Mouse (Mus musculus) midbrain, embryonic 11.5 days (tissue): ENCODE measurements around the gene Adprh. TPM values are rescaled to one million over a fixed set of nuclear protein-coding genes. Genes with fewer than 3 reads are reported as not detected.

Source experiments
- ATAC-seq: fragments of 200-750 bp; cut with Nextera tagmentation; 2 replicates; pipeline ENCODE4 v1.8.0; 2017; ENCODE audit warnings: moderate TSS enrichment, moderate library complexity; ENCODE audit not compliant: low FRiP score
- DNase-seq: peaks from one replicate; pipeline ENCODE4 v3.0.0; 2015; ENCODE audit warnings: low spot score; ENCODE audit errors: missing footprints
- H3K27ac ChIP-seq: fragments of 300-500 bp; sonication (generic); 2 replicates; pipeline ENCODE4 v1.5.1; 2014; ENCODE audit warnings: low read depth, low read length
- H3K27me3 ChIP-seq: fragments of 300-500 bp; sonication (generic); 2 replicates; pipeline ENCODE4 v1.6.1; 2014; ENCODE audit warnings: mild to moderate bottlenecking, low read length, moderate library complexity, mixed read lengths; ENCODE audit not compliant: control insufficient read depth, insufficient read depth
- H3K36me3 ChIP-seq: fragments of 300-500 bp; sonication (generic); 2 replicates; pipeline ENCODE4 v1.6.1; 2014; ENCODE audit warnings: mild to moderate bottlenecking, low read length, moderate library complexity, mixed read lengths; ENCODE audit not compliant: control insufficient read depth, insufficient read depth
- H3K4me1 ChIP-seq: fragments of 300-500 bp; sonication (generic); 2 replicates; pipeline ENCODE4 v1.6.1; 2014; ENCODE audit warnings: low read length; ENCODE audit not compliant: control insufficient read depth, insufficient read depth
- H3K4me2 ChIP-seq: fragments of 300-500 bp; sonication (generic); 2 replicates; pipeline ENCODE4 v1.6.1; 2014; ENCODE audit warnings: mild to moderate bottlenecking, moderate library complexity
- H3K4me3 ChIP-seq: fragments of 300-500 bp; sonication (generic); 2 replicates; pipeline ENCODE4 v1.5.1; 2014; ENCODE audit warnings: low read depth, low read length
- H3K9ac ChIP-seq: fragments of 300-500 bp; sonication (generic); 2 replicates; pipeline ENCODE4 v1.6.1; 2014; ENCODE audit warnings: low read length
- H3K9me3 ChIP-seq: fragments of 300-500 bp; sonication (generic); 2 replicates; pipeline ENCODE4 v1.6.1; 2016; ENCODE audit warnings: low read length; ENCODE audit not compliant: control insufficient read depth
- WGBS: fragments of 180-500 bp; shearing (Covaris S2); extraction: QIAGEN DNeasy Blood & Tissue Kit; methylation state at CpG from one replicate; pipeline ENCODE4 v1.1.7; 2014; 5-methylcytosine and 5-hydroxymethylcytosine counted together
- polyA plus RNA-seq: library from polyadenylated mRNA; unstranded; fragments of >200 nt; fragmentation: Nextera tagmentation; extraction: Ambion mirVana; gene quantifications from 2 replicates; pipeline ENCODE4 v1.2.1, GENCODE M21; 2014

Adprh gene
- polyA plus RNA-seq, 1 experiment from 2014 or later = 134 TPM

GRCm38 (mm10) chr16:38468706-38469018 lies 16.2 kb upstream of the Adprh start:
- no peak overlapping the region for H3K27ac ChIP-seq
- no peaks in the 10 kb centered on the region for H3K27me3 ChIP-seq
- no peak overlapping the region for H3K4me3 ChIP-seq
- H3K36me3 ChIP-seq = no peaks in the 10 kb centered on the region
- 27% methylated on average over 3 of the region's 3 CpGs for WGBS
- no peaks in the 10 kb centered on the region for H3K9me3 ChIP-seq
- DNase-seq = peak; percentile 37
- no peaks in the 10 kb centered on the region for H3K4me1 ChIP-seq
- H3K4me2 ChIP-seq = no peak overlapping the region
- H3K9ac ChIP-seq = no peak overlapping the region
- no peak for ATAC-seq

- WGBS = 83% methylated on average over 8 of the region's 8 CpGs
- Histone ChIP-seq H3K9ac (no peak overlapping the region), H3K4me2 (no peak overlapping the region), H3K4me3 (no peak overlapping the region), H3K27ac (no peak overlapping the region), H3K36me3 (no peaks in the 10 kb centered on the region), H3K4me1 (no peaks in the 10 kb centered on the region), H3K27me3 (no peaks in the 10 kb centered on the region), H3K9me3 (no peaks in the 10 kb centered on the region)
- ATAC-seq = no peak
- DNase-seq = peak; percentile 44
Measured at GRCm38 (mm10) chr16:38467917-38468705, 15.6 kb upstream of the Adprh start.

- ATAC-seq = no peak
- no peak overlapping the region for H3K4me2 ChIP-seq
- no peak overlapping the region for H3K9ac ChIP-seq
- H3K4me1 ChIP-seq = no peaks in the 10 kb centered on the region
- H3K36me3 ChIP-seq = no peaks in the 10 kb centered on the region
- H3K4me3 ChIP-seq = no peak overlapping the region
- no peak overlapping the region for H3K27ac ChIP-seq
- DNase-seq = no peak
- 87% methylated on average over 13 of the region's 13 CpGs for WGBS
- no peaks in the 10 kb centered on the region for H3K27me3 ChIP-seq
- no peaks in the 10 kb centered on the region for H3K9me3 ChIP-seq
Measured at GRCm38 (mm10) chr16:38467091-38467916, 14.8 kb upstream of the Adprh start.

- no peaks in the 10 kb centered on the region for H3K9me3 ChIP-seq
- H3K4me3 ChIP-seq = no peak overlapping the region
- H3K27ac ChIP-seq = no peak overlapping the region
- DNase-seq (no peak), ATAC-seq (no peak)
- H3K4me1 ChIP-seq = no peaks in the 10 kb centered on the region
- H3K9ac ChIP-seq = no peak overlapping the region
- WGBS = 86% methylated on average over 4 of the region's 4 CpGs
- no peaks in the 10 kb centered on the region for H3K36me3 ChIP-seq
- no peak overlapping the region for H3K4me2 ChIP-seq
- no peaks in the 10 kb centered on the region for H3K27me3 ChIP-seq
Measured at GRCm38 (mm10) chr16:38466089-38466488, 13.6 kb upstream of the Adprh start.

GRCm38 (mm10) chr16:38463305-38463704 lies 10.8 kb upstream of the Adprh start:
- no peaks in the 10 kb centered on the region for H3K36me3 ChIP-seq
- DNase-seq (peak; percentile 14), ATAC-seq (no peak)
- no peak overlapping the region for H3K9ac ChIP-seq
- H3K4me3 ChIP-seq = no peak overlapping the region
- H3K27ac ChIP-seq = no peak overlapping the region
- no peaks in the 10 kb centered on the region for H3K9me3 ChIP-seq
- no peaks in the 10 kb centered on the region for H3K27me3 ChIP-seq
- 90% methylated on average over 5 of the region's 5 CpGs for WGBS
- no peaks in the 10 kb centered on the region for H3K4me1 ChIP-seq
- no peak overlapping the region for H3K4me2 ChIP-seq

GRCm38 (mm10) chr16:38462161-38462560 lies 9.7 kb upstream of the Adprh start:
- Histone ChIP-seq H3K9me3 (no peaks in the 10 kb centered on the region), H3K27ac (no peak overlapping the region), H3K4me1 (no peaks in the 10 kb centered on the region), H3K27me3 (no peaks in the 10 kb centered on the region), H3K36me3 (no peaks in the 10 kb centered on the region), H3K4me2 (no peak overlapping the region), H3K4me3 (no peak overlapping the region), H3K9ac (no peak overlapping the region)
- WGBS = 84% methylated on average over 7 of the region's 7 CpGs
- ATAC-seq = no peak
- no peak for DNase-seq

- no peak overlapping the region for H3K4me2 ChIP-seq
- ATAC-seq (no peak), DNase-seq (no peak)
- no peaks in the 10 kb centered on the region for H3K36me3 ChIP-seq
- 87% methylated on average over 8 of the region's 8 CpGs for WGBS
- no peak overlapping the region for H3K4me3 ChIP-seq
- no peaks in the 10 kb centered on the region for H3K27me3 ChIP-seq
- H3K9me3 ChIP-seq = no peaks in the 10 kb centered on the region
- H3K27ac ChIP-seq = no peak overlapping the region
- no peak overlapping the region for H3K9ac ChIP-seq
- no peaks in the 10 kb centered on the region for H3K4me1 ChIP-seq
Measured at GRCm38 (mm10) chr16:38461749-38462148, 9.2 kb upstream of the Adprh start.

GRCm38 (mm10) chr16:38459990-38460389 lies 7.5 kb upstream of the Adprh start:
- H3K9me3 ChIP-seq = no peaks in the 10 kb centered on the region
- no peak overlapping the region for H3K4me2 ChIP-seq
- whole genome bisulfite sequencing = 91% methylated on average over 4 of the region's 4 CpGs
- ATAC-seq (no peak), DNase-seq (peak; percentile 35)
- no peaks in the 10 kb centered on the region for H3K36me3 ChIP-seq
- no peak overlapping the region for H3K9ac ChIP-seq
- no peak overlapping the region for H3K27ac ChIP-seq
- no peaks in the 10 kb centered on the region for H3K4me1 ChIP-seq
- no peaks in the 10 kb centered on the region for H3K27me3 ChIP-seq
- H3K4me3 ChIP-seq = no peak overlapping the region

GRCm38 (mm10) chr16:38458600-38459280 lies 6.2 kb upstream of the Adprh start:
- Histone ChIP-seq H3K4me3 (no peak overlapping the region), H3K9ac (no peak overlapping the region), H3K4me2 (no peak overlapping the region), H3K9me3 (no peaks in the 10 kb centered on the region), H3K4me1 (no peaks in the 10 kb centered on the region), H3K27me3 (no peaks in the 10 kb centered on the region), H3K36me3 (no peaks in the 10 kb centered on the region), H3K27ac (no peak overlapping the region)
- 67% methylated on average over 6 of the region's 6 CpGs for WGBS
- DNase-seq = peak; percentile 47
- no peak for ATAC-seq
